Mouse (Mus musculus): Measurements from ENCODE around the gene Syp.
A peak's percentile ranks its signal among the peaks of the same experiment; 100 is the strongest.

Syp gene

DNA sequence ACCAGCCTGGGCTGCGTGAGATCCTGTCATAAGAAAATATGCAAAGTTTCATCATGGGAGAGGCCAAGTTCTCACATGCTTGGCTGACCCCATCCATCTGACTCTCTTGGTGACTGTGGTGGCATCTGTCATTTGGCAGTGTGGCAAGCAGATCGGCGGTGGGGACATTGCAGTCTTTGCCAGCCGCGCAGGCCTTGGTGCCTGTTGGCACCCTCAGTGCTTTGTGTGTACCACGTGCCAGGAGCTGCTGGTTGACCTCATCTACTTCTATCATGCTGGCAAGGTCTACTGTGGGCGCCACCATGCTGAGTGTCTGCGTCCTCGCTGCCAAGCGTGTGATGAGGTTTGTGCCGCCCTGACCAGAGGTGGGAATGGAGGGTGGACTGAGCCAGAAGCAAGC lies 26.5 kb downstream of the Syp start:
- peak; percentile 57 to 75 for DNase-seq

DNA sequence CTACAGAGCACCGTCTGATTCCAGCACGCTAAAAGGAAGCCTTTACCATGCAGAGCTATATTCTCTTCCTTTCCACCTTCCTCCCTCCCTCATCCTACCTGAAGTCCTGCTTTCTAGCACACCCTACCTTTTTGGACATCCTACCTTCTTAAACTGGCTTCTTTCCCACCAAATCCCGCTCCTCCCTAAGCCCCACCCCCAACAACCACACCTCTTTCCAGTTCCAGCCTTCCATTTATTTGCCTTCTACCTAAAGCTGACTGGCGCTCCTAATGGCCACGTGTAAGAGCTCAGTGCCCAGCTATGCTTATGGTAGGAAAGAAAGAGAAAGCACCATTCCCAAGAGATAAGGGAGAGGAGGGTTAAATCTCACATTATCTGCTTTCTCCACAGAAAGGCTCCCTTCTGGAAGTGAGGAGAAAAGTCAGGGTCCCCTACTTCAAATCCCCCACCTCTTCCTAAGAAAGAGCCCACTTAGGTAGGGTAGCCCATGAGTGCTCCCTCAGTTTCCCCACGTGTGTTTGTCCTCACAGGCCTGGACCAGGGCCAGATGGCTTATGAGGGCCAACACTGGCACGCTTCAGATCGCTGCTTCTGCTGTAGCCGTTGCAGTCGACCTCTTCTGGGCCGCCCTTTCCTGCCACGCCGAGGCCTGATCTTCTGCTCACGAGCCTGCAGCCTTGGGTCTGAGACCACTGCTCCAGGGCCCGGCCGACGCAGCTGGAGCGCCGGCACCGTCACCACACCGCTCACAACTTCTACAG lies 27.6 kb downstream of the Syp start:
- DNase-seq: no peak

DNA sequence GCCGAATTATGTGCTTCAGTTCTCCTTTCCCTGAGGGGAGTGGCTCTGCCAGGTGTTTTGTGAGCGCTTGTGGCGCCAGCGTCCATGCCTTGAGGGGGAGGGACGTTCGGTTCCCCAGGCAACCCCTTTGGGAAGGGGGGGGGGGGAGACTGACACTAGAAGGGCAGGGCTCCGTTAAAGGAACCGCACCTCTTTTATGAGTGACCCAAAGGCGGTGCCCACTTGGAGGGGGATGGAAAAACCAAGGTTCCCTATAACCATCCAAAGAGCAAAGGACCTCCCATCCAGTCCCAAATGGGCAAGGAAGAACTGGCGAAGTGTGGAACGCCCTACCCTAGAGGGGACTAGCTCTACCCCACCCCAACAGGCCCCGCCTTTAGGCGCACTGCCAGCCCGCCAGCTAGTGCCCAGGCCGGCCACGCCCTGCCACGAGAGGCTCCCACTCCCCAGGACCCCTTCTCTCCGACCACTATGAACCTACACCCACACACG lies 32.2 kb downstream of the Syp start:
- peak; percentile 34 to 37 for DNase-seq

DNA sequence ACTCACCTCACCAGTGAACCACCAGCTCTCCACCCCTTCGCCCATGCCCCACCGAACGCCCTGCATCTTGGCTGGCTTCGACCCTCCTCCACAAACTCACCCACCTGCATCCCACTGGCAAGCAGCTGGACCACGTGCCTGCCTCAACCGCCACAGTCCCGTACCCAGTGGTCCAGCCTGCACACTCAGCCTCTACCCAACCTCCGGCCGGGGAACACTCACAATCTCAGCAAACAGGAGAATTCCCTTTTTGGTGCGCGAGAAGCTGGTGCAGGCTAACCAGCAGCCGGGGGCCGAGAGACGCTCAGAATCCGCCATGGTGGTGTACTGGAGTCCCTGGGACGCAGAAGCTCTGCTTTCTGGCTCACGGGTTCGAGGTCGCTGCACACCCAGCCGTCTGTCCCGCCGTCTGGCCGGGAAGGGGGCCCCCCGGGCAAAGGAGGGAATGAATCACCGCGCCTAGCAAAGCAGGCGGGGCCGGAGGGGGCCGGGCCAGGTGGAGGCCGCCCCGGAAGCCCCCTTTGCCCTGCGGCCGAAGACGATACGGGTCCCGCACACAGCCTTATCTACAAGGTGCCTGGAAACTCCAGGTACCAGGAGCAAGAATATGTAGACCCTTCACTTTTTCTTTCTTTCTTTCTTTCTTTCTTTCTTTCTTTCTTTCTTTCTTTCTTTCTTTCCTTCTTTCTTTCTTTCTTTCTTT lies 32.8 kb downstream of the Syp start, which contains the start of gene Plp2:
Gene Plp2, minus strand, starts transcription at position 470 of the 703 bp plus-strand sequence.
- DNase-seq: no peak

DNA sequence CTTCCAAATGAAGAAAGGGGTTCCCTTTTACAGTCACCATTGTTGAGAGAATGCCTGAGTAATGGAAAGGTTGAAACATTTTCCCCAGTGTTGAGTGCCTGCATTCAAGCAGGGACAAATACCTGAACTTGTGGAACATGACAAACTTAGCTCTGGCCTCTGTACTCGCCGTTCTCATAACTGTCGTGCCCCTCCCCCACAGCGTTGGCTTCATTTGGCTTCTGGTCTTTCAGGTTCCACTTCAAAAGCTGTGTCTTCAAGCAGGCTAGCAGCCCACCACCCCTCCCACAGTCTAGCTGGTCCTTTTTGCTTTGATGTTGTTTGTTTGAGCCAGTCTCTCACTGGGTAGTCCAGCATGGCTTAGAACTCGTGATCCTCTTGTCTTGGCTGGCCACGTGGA lies 34.5 kb downstream of the Syp start:
- DNase-seq: no peak

DNA sequence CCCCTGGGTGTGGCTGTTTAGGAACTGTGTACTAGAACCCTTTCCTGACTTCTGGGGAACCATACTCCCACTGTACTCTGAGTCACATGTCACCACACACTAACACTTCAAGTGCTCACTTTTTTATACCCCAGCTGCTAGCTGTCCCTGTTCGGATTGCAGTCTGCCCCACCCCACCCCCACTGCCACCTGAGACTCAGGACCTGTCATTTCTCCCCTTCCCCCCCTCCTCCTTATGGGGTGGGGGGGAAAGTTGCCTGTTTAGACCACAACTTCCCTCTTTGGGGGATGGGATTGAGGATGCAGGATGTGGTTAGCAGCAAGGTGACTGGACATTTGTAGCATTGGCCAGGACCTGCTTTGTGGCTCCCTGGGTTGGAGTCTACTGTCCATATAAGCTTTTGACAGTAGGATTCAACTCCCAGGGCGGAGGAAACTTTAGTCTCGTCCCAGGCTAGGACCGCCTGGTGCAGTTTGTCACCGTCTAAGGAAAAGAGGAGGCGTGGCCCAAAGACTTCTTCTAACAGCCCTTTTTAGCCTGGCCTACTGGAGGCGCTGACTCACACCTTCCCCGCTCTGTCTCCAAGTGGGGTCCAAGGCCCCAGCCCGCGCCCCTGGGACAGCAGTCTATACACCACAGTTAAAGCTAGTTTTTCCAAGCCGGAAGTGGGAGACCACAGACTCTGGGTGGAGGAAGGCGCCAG lies 35.5 kb downstream of the Syp start:
- DNase-seq: no peak

DNA sequence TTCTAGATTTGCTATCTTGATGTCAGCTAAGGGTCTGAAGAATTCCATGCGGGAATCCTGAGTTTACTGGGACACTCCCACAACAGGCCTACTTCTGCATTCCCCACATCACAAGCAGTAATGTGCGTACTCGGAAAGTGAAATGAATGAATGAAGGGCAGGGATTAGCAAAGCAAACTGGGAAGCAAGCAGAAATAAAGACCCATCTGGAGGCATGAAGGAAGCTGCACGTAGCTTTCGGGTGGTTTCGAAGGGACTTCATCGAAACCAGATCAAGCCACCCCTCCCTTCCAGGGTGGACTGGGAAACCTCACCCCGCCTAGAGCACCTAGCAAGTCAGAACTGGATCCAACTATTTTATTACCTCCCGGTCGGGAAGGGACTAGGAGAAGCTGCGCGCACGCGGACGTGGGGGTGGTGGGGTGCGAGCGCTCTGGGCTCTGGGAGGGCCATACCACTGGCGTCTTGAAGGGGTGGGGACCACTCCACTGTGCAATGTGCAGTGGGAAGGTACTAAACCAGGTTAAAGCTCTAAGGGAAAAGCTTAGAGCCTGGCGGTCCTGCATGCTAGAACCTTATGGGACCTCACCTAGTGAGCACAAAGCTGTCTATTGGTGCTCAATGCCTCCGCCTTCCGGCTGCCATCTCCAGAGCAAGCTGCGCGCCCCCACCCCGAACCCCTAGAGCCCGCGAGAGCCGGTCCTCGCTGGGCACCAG lies 36.2 kb downstream of the Syp start:
- DNase-seq: no peak

DNA sequence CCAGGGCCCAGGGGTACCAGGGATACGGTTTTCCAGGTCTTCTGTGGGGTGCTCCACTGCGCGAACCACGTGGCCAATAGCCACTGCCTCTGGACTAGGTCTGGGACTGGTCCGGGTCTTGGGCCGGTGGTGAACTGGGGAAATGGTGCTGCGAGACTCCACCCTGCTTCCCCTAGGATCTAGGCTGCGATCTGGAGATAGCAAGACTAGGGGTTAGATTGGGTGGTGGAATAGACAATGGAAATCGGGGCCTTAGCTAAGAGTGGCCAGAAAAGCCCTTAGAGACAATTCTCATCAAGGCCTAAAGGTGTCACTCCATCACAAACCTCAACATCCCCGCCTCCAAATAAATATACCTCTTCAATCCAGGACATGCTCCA lies 36.7 kb downstream of the Syp start:
- no peak for DNase-seq

DNA sequence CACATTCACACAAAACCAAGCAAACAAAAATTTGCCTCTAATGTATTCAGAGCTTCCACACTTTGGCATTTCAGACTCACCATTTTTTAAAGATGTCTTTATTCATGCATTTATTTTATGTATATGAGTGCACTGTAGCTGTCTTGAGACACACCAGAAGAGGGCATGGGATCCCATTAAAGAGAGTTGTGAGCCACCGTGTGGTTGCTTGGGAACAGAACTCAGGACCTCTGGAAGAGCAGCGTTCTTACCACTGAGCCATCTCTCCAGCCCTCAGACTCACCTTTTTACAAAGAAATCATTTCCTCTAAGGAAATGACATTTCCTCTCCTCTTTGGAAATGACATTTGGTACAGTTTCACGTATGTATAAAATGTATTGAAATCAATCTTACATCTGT lies 40.7 kb downstream of the Syp start:
- DNase-seq: no peak

DNA sequence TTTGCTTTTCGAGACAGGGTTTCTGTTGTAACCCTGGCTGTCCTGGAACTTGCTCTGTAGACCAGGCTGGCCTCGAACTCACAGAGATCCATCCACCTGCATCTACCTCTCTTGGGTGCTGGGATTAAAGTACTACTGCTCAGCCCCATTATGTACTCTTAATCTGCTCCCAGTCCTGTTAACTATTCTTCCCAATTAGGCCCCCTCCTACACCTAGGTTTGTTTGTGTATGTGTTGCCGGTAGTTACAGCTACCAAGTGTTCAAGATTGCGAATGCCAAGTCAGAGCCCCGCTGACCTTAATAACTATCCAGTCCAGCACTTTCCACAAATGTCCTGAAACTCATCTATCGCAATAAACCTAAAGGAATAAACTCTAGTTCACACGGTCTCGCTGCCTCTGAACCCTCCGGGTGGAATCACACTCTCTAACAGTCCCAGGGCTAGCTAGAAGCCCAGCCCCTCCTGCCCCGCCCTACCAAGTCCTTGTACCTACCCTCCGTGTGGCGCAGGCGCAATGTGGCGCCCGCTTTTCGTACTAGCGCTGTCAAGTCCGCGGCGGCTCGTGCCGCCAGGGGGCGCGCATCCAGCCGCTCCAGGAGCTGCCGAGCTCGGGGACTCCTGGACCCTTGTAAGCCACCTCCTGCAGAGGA lies 41.3 kb downstream of the Syp start:
- DNase-seq: peak; percentile 88 to 89

DNA sequence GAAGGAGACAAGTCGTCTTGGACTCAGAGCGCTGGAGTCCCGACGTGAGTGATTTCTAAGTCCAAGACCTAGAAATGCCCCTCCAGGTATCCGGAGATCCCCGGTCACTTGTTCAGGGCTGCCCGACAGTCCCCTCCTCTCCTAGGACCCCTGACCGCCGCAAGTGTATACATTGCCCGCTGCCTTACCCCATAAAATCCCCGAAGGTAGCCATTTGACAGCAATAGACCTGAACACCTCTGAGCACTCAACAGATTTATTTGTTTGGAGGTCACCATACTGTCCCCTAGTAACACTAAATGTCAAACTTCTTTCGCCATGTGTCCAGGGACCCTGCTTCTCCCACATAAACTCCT lies 41.8 kb downstream of the Syp start:
- no peak for DNase-seq

DNA sequence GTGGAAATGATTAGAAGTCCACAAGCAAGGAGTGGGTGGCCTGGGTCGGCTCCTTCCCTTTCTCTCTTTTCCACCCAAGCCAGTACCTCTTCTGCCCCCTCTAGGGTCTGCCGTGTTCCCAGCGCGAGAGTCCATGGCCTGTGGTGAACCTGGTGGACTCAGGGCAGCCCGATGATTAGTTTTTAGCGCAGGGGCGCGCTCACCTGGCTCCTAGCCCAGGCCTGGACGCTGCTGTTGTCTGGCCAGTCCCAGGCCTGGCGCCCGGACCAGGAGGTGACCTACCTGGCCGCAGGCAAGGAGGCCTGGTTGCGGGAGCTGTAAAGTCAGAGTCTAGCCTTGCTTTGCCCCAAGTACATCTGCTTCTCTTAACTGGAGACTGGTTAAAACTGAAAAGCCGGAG lies 42.6 kb downstream of the Syp start, which contains the start of gene Magix:
Gene Magix, minus strand, starts transcription at position 388 of the 400 bp plus-strand sequence.
- peak; percentile 43 to 60 for DNase-seq

DNA sequence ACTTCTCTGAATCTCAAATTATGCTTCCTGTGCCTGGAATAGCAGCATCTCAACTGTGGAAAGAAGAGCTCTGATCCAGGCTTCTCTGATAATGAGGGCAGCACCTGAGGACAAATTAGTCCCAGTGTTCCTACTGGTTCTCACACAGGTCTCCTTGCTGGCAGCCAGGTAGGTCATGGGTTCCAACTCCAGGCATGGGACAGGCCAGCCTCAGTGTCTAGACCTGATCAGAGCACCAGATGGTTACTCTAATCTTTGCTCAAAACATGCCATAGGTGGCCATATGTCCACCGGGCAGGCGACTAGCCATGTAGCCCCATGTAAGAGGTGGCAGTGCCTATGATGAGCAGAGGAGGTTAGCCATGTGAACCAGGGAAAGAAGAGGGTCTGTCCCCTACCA lies 50.0 kb downstream of the Syp start:
- DNase-seq: peak; percentile 22 to 36

DNA sequence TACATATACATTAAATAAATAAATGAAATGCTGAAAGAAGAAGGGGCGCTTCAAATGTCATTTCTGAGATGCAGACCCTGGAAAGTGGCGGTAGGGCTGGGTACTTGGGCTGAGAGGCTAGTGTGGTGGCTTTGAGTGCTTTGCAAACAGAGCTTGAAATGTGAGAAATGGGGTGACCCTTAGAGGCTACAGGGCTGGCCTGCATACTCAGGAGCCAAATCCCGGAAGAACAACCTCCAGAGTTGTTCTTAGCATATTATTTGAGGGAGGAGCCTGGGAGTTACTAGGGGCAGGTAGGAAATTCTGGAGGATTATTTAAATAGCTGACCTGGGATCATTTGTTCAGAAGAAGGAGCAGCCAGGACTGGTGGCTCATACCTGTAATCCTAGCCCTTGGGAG lies 52.2 kb downstream of the Syp start:
- DNase-seq: no peak

DNA sequence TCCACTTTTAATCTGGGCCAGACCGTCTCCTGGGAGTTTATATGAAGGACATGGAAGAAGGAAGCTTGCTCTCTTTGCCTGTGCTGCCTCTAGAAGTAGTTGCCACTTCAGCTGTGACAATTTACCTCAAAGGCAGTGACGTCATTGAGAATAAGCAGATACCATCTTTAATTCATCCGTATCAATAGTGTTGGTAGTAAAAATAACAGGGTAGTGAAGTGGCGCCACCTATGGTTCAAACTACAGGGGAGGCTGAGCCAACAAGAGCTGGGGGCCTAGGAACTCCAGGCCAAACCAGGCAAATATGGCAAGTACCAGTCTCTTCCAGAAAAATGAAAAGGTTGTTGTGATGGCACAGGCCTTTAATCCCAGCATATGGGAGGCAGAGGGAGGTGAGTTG lies 54.6 kb downstream of the Syp start:
- peak; percentile 24 to 28 for DNase-seq

DNA sequence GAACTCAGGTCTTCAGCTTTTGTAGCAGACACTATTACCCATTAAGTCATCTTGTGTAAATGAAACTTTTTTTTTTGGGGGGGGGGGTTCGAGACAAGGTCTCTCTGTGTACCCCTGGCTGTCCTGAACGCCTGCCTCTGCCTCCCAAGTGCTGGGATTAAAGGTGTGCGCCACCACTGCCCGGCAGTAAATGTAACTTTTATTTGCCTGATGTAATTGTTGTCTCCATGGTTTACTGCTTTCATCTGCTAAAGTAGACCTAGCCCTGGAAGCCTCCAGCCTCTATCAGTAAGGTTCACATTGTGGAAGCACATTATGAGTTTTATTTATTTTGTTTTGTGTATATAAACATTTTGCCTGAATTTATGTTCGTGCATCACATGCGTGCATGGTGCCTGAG lies 58.2 kb downstream of the Syp start:
- no peak for DNase-seq

DNA sequence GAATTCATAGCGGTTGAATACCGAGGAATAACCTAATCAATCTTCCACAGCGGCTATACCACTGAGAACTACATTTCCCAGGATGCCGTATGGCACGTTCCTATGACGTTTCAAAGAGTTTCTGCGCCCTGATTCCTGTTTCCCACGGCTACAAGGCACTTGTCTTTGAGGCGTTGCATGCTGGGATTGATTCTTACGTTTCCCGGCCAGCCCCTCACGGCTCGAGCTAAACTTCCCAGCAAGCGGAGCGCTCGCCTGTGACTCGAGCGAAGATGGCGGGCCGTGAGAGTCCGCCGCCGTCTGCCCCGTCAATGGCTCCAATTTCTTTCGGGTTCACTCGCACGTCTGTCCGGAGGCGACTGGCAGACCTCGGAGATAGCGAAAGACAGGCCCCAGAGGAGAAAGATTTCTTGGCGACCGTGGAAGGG lies 58.7 kb downstream of the Syp start, which contains the start of gene Gpkow:
Gene Gpkow, plus strand, starts transcription at position 178 of the 428 bp plus-strand sequence.
- peak; percentile 76 to 82 for DNase-seq

Data from cerebellum, postnatal 36 days (tissue).